Mouse (Mus musculus): ENCODE data around the gene Des. TPM values are rescaled to one million over a fixed set of nuclear protein-coding genes. Genes with fewer than 3 reads are reported as not detected.

Des gene
- total RNA-seq, 2 experiments from 2014 or later = 0.99 to 1.1 TPM

DNA sequence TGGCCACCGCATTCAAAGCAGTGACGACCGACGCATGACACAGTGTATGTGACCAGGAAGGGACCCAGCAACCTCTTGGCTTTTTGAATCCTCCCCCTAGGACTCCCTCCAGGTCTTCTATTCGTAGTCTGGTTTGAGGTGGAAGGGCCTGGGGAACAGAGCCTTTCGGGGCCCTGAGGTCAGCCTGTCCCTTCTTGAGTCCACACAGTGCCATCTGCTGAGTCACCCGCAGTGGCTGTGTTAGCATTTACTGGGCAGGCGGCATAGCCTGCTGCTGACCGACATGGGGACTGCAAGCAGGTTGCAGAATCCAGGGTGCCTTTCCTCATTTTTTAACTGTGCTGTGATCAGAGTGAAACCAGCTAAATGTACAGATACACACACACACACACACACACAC, 46.9 kb downstream of the Des start:
- DNase-seq (ENCODE audit: low spot score in 2 of 2) = no peak
- intact Hi-C loops (cut with DNase I) = no loop called here

DNA sequence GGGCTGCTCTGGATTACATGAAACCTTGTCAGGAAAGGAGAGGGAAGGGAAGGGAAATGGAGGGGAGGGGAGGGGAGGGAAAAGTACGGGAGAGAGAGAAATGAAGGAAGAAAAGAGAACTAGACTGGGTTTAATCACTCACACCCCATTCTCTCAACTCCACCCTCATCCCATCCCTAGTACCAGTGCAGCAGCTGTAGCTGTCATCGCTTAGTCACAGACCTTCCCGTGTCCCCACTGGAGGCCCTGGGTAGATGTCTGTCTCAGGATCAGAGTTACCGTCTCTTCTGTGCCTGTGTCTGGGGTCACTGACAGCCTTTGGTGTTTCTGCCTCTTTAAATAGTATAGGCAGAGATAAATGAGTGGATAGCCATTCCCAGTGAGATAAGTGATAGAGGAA, 48.1 kb downstream of the Des start:
- no peak for DNase-seq (ENCODE audit: low spot score in 2 of 2)
- intact Hi-C loops (cut with DNase I) = no loop called here

DNA sequence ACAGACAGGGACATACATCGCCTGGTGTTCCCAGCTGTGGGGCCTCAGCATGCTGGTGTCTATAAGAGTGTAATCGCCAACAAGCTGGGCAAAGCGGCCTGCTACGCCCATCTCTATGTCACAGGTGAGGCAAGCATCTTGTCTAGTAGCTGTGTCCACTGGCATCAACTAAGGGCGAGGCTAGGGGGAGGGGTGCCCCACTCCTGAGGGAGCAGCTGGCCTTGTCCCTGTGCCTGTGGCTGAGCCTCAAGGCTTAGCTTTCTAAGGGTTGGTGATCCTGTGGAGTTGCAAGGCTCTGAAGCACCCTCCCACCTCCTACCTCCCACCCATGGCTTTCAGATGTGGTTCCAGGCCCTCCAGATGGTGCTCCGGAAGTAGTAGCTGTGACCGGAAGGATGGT, 49.8 kb downstream of the Des start:
- no peak for DNase-seq (ENCODE audit: low spot score in 2 of 2)
- intact Hi-C loops (cut with DNase I) = no loop called here

DNA sequence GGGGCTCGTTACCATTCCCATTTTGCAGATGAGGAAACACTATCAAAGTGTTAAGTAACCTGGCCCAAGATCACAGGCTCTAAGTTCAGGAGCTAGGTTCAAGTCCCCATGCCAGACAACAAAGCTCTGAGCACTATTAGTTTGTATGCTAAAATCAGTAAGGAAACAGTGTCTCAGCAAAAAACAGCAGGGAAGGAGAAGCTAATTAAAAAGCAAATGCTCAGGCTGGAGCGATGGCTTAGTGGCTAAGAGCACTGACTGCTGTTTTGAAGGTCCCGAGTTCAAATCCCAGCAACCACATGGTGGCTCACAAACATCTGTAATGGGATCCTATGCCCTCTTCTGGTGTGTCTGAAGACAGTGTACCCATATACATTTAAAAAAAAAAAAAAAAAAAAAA, 52.1 kb downstream of the Des start:
- DNase-seq (ENCODE audit: low spot score in 2 of 2) = no peak
- intact Hi-C loops (cut with DNase I) = no loop called here

DNA sequence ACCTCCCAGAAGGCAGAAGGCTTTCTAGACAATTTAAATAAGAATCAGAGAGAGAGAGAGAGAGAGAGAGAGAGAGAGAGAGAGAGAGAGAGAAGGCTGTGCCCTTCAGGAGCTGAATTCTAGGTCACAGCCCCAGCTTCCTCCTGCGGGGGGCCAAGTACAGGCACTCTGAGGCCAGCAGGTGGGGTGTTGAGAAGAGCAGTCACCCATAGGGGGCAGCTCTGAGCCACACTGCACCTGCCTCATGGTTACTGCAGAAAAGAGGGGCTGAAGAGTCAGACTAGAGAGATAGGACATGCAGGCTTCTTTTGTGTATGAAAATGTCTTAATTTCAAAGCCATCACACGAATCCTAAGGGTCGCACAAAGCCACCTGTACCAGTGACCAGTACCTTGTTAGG, 53.6 kb downstream of the Des start:
- DNase-seq (ENCODE audit: low spot score in 2 of 2) = peak in 1 of 2 experiments; percentile 49
- intact Hi-C loops (cut with DNase I) = no loop called here

Other genes with a start within 250 kb of the Des start
- gene Nhej1, start 235.1 kb upstream of the Des start, total RNA-seq (2021) = 1 to 10 TPM; 2.7 to 3.0 TPM
- gene Slc23a3, start 226.4 kb upstream of the Des start, total RNA-seq (2021) = 1 to 10 TPM; 1.3 to 1.9 TPM
- gene Cnppd1, start 217.6 kb upstream of the Des start, total RNA-seq (2021) = 10 to 100 TPM; 32.6 to 34.0 TPM
- gene Retreg2, start 217.6 kb upstream of the Des start, total RNA-seq (2021) = 100 to 1,000 TPM; 190 to 200 TPM
- gene Zfand2b, start 191.7 kb upstream of the Des start, total RNA-seq (2021) = 10 to 100 TPM; 23.6 to 24.1 TPM
- 10 to 100 TPM; 22.5 to 24.8 TPM for gene Abcb6, start 179.9 kb upstream of the Des start, total RNA-seq (2021)
- 10 to 100 TPM; 21.9 to 27.8 TPM for gene Ankzf1, start 168.2 kb upstream of the Des start, total RNA-seq (2021)
- gene Atg9a, start 168.1 kb upstream of the Des start, total RNA-seq (2021) = 100 to 1,000 TPM; 134 to 137 TPM
- 10 to 100 TPM; 14.3 to 15.4 TPM for gene Glb1l, start 149.5 kb upstream of the Des start, total RNA-seq (2021)
- 10 to 100 TPM; 92.2 to 94.4 TPM for gene Stk16, start 149.5 kb upstream of the Des start, total RNA-seq (2021)
- 100 to 1,000 TPM; 682 to 699 TPM for gene Tuba4a, start 140.5 kb upstream of the Des start, total RNA-seq (2021)
- not detected for gene A630095N17Rik, start 128.2 kb upstream of the Des start, total RNA-seq (2021)
- gene Dnajb2, start 123.9 kb upstream of the Des start, total RNA-seq (2021) = 10 to 100 TPM; 86.2 to 91.0 TPM
- gene Ptprn, start 95.8 kb upstream of the Des start, total RNA-seq (2021) = 100 to 1,000 TPM; 491 to 494 TPM
- gene Resp18, start 81.9 kb upstream of the Des start, total RNA-seq (2021) = 100 to 1,000 TPM; 115 to 126 TPM
- 10 to 100 TPM; 48.9 to 52.5 TPM for gene Dnpep, start 42.3 kb upstream of the Des start, total RNA-seq (2021)
- gene Speg, start 15.0 kb downstream of the Des start, total RNA-seq (2021) = 100 to 1,000 TPM; 192 to 208 TPM
- 10 to 100 TPM; 58.8 to 61.0 TPM for gene Gmppa, start 75.6 kb downstream of the Des start, total RNA-seq (2021)
- 10 to 100 TPM; 10.4 to 20.6 TPM for gene Asic4, start 90.1 kb downstream of the Des start, total RNA-seq (2021)
- 10 to 100 TPM; 82.1 to 82.4 TPM for gene Chpf, start 119.0 kb downstream of the Des start, total RNA-seq (2021)
- gene Tmem198, start 119.2 kb downstream of the Des start, total RNA-seq (2021) = 100 to 1,000 TPM in 1 of 2 experiments, 10 to 100 TPM in 1; 92.9 to 111 TPM
- 10 to 100 TPM; 28.6 to 29.0 TPM for gene Obsl1, start 146.1 kb downstream of the Des start, total RNA-seq (2021)
- 10 to 100 TPM; 23.2 to 26.9 TPM for gene Inha, start 146.7 kb downstream of the Des start, total RNA-seq (2021)
- gene Stk11ip, start 161.2 kb downstream of the Des start, total RNA-seq (2021) = 10 to 100 TPM; 35.3 to 36.7 TPM
- 100 to 1,000 TPM; 171 to 180 TPM for gene Slc4a3, start 185.9 kb downstream of the Des start, total RNA-seq (2021)